Mouse (Mus musculus) splenic B cell, adult 2 months (primary cell): ENCODE results near the gene Omp.
A peak's percentile ranks its signal among the peaks of the same experiment; 100 is the strongest.

Experiments
- DNase-seq: peaks from one replicate; pipeline ENCODE4 v3.0.0-alpha.2; 2011; ENCODE audit warnings: low read depth, low spot score
- H3K27me3 ChIP-seq: 2 replicates; pipeline ENCODE4 v1.6.1; 2012; ENCODE audit warnings: mild to moderate bottlenecking, low read length, moderate library complexity, mixed read lengths; ENCODE audit not compliant: control insufficient read depth, poor library complexity, insufficient read depth, severe bottlenecking
- H3K36me3 ChIP-seq: 2 replicates; pipeline ENCODE4 v1.6.1; 2012; ENCODE audit warnings: mild to moderate bottlenecking, low read length, moderate library complexity, mixed read lengths; ENCODE audit not compliant: control insufficient read depth, poor library complexity, insufficient read depth, severe bottlenecking

The Omp gene

DNA sequence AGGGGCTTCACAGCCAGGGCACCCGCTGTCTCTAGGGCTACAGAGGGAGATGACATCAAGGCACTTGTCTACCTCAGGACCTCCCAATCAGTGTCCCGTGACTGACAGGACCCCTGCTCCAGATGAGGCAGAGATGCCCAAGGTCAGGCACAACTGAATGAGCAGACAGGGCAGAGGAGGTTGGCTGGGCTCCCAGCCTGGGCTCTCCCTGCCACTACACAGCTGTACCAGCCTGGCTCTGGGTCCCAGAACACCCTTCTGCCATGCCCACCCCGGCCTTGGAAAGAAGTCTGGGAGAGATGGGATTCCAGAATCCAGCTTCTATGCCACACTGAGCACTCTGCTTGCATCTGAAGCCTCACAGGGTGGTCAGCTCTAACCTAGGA is 11.0 kb upstream of the Omp start:
- no peaks in the 10 kb centered on the region for H3K27me3 ChIP-seq
- peaks cover 1% of the 10 kb centered on the region; the same call in 1 of the 2 replicates for H3K36me3 ChIP-seq
- DNase-seq, result no peak

- peak; percentile 78 for DNase-seq
- Histone ChIP-seq H3K36me3 (no peaks in the 10 kb centered on the region), H3K27me3 (no peaks in the 10 kb centered on the region)
Observed at GRCm38 (mm10) chr7:98155546-98156279, 10.4 kb upstream of the Omp start.

DNA sequence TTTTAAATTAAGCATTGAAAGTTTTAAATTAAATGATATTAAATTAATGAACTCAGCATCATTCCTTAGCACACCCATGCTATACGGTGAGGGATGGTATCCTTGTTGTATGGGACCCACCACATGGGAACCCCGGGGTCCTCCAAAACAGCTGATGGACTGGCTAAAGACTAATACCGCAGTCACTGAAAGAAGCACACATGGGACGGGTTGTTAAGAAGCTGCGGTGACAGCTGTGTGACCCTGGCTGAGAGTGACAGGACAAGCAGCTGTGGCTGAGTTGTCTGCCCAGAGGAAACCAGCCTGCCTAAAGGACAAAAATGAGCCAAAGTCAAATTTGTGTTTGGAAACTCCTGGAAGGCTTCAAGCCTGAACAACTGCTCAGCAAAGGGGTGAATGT is 8.6 kb upstream of the Omp start:
- no peak for DNase-seq
- Histone ChIP-seq H3K27me3 (no peaks in the 10 kb centered on the region), H3K36me3 (no peaks in the 10 kb centered on the region)

GRCm38 (mm10) chr7:98153345-98153744 is 8.0 kb upstream of the Omp start:
- H3K27me3 ChIP-seq, result no peaks in the 10 kb centered on the region
- DNase-seq, result no peak
- no peaks in the 10 kb centered on the region for H3K36me3 ChIP-seq

DNA sequence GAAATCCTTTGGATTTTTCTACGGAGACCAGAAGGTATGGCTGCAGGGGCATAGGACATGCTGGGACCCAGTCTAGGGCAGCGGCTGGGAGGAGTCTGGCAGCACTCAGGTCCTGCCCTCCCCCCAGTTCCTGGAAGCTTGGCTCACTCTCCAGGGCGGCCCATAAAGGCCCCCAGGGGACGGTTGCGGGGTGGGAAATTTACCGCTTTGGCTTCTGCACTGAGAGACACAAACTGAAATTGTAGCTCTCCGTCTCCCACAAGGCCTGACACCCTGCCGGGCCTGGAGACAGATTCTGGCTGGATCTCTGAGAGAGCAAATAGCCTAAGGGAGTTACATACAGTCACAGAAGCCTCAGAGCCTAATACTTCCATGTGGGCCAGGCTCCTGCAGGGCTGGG is 7.1 kb upstream of the Omp start:
- no peaks in the 10 kb centered on the region for H3K36me3 ChIP-seq
- DNase-seq, result no peak

GRCm38 (mm10) chr7:98150525-98150924 is 5.2 kb upstream of the Omp start:
- no peak for DNase-seq
- no peaks in the 10 kb centered on the region for H3K27me3 ChIP-seq
- H3K36me3 ChIP-seq, result no peaks in the 10 kb centered on the region

More for the DNA sequence above, 7.1 kb upstream of the Omp start:
- no peaks in the 10 kb centered on the region for H3K27me3 ChIP-seq

- Histone ChIP-seq H3K36me3 (no peaks in the 10 kb centered on the region), H3K27me3 (no peaks in the 10 kb centered on the region)
- DNase-seq, result no peak
Observed at GRCm38 (mm10) chr7:98149802-98150201, 4.5 kb upstream of the Omp start.

GRCm38 (mm10) chr7:98148721-98149407 is 3.6 kb upstream of the Omp start:
- DNase-seq, result no peak
- H3K27me3 ChIP-seq, result no peaks in the 10 kb centered on the region

GRCm38 (mm10) chr7:98147766-98148165 is 2.5 kb upstream of the Omp start:
- DNase-seq, result no peak
- H3K27me3 ChIP-seq, result no peaks in the 10 kb centered on the region
- H3K36me3 ChIP-seq, result peaks cover 3% of the 10 kb centered on the region; the same call in 1 of the 2 replicates

More at GRCm38 (mm10) chr7:98148721-98149407, 3.6 kb upstream of the Omp start:
- peaks cover 3% of the 10 kb centered on the region; the same call in 1 of the 2 replicates for H3K36me3 ChIP-seq

DNA sequence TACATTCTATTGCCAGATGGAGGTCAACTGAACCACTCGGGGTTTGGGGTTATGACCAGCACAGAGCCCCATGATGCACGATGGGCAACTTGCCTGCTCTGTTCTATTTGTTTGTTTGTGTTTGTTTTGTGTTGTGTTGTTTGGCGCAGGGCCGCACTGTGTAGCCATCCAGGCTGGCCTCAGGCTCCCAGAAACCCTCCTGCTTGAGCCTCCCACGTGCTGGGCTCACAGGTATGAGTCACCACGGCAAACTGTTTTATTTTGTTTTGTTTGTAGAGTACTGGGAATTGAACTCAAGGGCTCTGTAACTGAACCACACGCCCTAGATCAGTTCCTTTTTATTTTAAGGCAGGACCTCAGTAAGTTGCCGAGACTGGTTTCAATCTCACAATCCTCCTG is 1.1 kb upstream of the Omp start:
- DNase-seq, result no peak
- Histone ChIP-seq H3K36me3 (peaks cover 3% of the 10 kb centered on the region; the same call in 1 of the 2 replicates), H3K27me3 (no peaks in the 10 kb centered on the region)

- peaks cover 3% of the 10 kb centered on the region; the same call in 1 of the 2 replicates for H3K36me3 ChIP-seq
- DNase-seq, result no peak
- H3K27me3 ChIP-seq, result no peaks in the 10 kb centered on the region
Observed at GRCm38 (mm10) chr7:98145842-98146446, 642 bp upstream of the Omp start.

GRCm38 (mm10) chr7:98142648-98143047 is 2.7 kb downstream of the Omp start:
- DNase-seq, result no peak
- peaks cover 3% of the 10 kb centered on the region; the same call in 1 of the 2 replicates for H3K36me3 ChIP-seq
- no peaks in the 10 kb centered on the region for H3K27me3 ChIP-seq

- Histone ChIP-seq H3K36me3 (peaks cover 3% of the 10 kb centered on the region; the same call in 1 of the 2 replicates), H3K27me3 (no peaks in the 10 kb centered on the region)
- no peak for DNase-seq
Observed at GRCm38 (mm10) chr7:98142247-98142646, 3.1 kb downstream of the Omp start.

- DNase-seq, result peak; percentile 17
- Histone ChIP-seq H3K27me3 (no peaks in the 10 kb centered on the region), H3K36me3 (peaks cover 3% of the 10 kb centered on the region; the same call in 1 of the 2 replicates)
Observed at GRCm38 (mm10) chr7:98141206-98141605, 4.1 kb downstream of the Omp start.

- Histone ChIP-seq H3K27me3 (no peaks in the 10 kb centered on the region), H3K36me3 (peaks cover 3% of the 10 kb centered on the region; the same call in 1 of the 2 replicates)
- no peak for DNase-seq
Observed at GRCm38 (mm10) chr7:98140597-98140996, 4.7 kb downstream of the Omp start.
